Mouse (Mus musculus): ENCODE measurements at regions not wholly inside any gene's neighbourhood (a gene's known extent, or its start where the extent isn't known, plus 50 kb on each side); places are given as distances from the start of the nearest gene placed in this dataset.

- no peak for ATAC-seq (replicated peaks; ENCODE audit: low FRiP score, low TSS enrichment, poor library complexity, severe bottlenecking)
These were observed 82.6 kb upstream of the Akirin2 start for GRCm38 (mm10) chr4:34468096-34468495.

GRCm38 (mm10) chr4:34475792-34476448 lies 74.8 kb upstream of the Akirin2 start:
- no peak for ATAC-seq (replicated peaks; ENCODE audit: low FRiP score, low TSS enrichment, poor library complexity, severe bottlenecking)

GRCm38 (mm10) chr4:34484273-34484672 lies 66.5 kb upstream of the Akirin2 start:
- no peak for ATAC-seq (replicated peaks; ENCODE audit: low FRiP score, low TSS enrichment, poor library complexity, severe bottlenecking)

- ATAC-seq (replicated peaks; ENCODE audit: low FRiP score, low TSS enrichment, poor library complexity, severe bottlenecking) = peak; percentile 77; the same call in 1 of the 2 replicates
These were observed 65.2 kb upstream of the Akirin2 start for GRCm38 (mm10) chr4:34485574-34485973.

- no peak for ATAC-seq (replicated peaks; ENCODE audit: low FRiP score, low TSS enrichment, poor library complexity, severe bottlenecking)
These were observed 55.6 kb upstream of the Akirin2 start for GRCm38 (mm10) chr4:34494961-34495723.

GRCm38 (mm10) chr4:34498325-34498724 lies 52.4 kb upstream of the Akirin2 start:
- ATAC-seq (replicated peaks; ENCODE audit: low FRiP score, low TSS enrichment, poor library complexity, severe bottlenecking) = no peak

- no peak for ATAC-seq (replicated peaks; ENCODE audit: low FRiP score, low TSS enrichment, poor library complexity, severe bottlenecking)
These were observed 52.0 kb upstream of the Akirin2 start for GRCm38 (mm10) chr4:34498781-34499180.

- no peak for ATAC-seq (replicated peaks; ENCODE audit: low FRiP score, low TSS enrichment, poor library complexity, severe bottlenecking)
These were observed 51.0 kb upstream of the Akirin2 start for GRCm38 (mm10) chr4:34499731-34500130.

Measured in megakaryocyte-erythroid progenitor cell, adult 5-6 weeks (primary cell).